Mouse (Mus musculus) spleen, postnatal 10 days (tissue): ENCODE results near the gene Btbd16.

Source experiments
- DNase-seq, 2 experiments: peaks; one replicate each; pipeline ENCODE4 v3.0.0; 2021 to 2022; ENCODE audit warnings: low spot score in 2 of 2

Btbd16 gene

GRCm38 (mm10) chr7:130773914-130774630, at the start of gene Btbd16:
Gene Btbd16, plus strand, starts transcription at chr7:130774069.
- no peak for DNase-seq

DNA sequence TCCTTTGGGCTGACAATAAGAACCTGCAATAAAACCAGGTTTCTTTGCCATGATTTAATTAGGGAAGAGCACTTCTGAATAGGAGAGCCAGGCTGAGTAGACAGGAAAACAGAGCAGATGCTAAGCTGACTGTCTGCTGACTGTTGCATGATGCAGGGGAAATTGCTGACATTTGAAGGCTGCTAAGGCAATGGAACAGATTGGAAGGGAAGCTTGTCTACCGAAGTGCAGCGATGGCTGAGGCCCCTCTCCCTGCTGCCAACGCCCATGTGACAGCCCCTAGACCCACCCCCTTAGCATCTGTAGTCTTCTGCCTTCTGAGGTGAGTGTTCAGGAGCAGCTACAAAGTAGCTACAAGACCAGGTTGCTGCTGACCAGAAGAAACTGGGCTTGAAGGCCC, 47.7 kb upstream of the Btbd16 start:
- no peak for DNase-seq

DNA sequence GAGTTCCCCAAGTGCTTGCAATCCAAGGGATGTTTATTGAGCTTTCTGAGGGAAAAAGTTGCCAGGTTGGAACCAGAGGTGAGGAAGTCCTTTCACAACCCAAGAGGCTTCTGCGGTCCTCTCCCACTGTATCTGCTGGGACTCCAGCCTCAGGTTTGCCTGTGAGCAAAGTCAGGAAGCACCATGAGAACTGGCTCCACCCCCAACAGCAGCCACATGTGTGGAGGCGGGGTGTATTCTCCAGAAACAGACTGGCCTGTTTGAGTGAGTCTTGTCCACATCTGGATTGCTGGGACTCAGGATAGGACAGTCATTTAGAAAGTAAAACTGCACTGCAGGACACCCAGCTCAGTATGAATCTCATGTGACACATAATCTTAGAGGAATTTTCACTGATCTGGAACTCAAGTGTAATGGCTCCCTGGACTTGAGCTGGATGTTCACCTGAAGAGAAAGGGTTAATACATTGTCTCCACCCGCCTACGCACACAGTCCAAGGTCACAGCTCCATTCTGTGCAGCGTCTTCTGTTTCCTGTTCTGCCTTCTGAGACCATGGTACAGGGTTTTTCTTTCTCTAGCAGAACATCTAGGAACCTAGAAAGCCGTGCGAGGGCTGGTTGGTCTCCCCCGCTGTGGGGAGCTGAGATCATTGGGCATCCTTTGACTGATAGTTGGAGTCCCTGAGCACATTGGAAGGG, 47.0 kb upstream of the Btbd16 start:
- DNase-seq = no peak

GRCm38 (mm10) chr7:130727560-130727959, 46.3 kb upstream of the Btbd16 start:
- DNase-seq = no peak

DNA sequence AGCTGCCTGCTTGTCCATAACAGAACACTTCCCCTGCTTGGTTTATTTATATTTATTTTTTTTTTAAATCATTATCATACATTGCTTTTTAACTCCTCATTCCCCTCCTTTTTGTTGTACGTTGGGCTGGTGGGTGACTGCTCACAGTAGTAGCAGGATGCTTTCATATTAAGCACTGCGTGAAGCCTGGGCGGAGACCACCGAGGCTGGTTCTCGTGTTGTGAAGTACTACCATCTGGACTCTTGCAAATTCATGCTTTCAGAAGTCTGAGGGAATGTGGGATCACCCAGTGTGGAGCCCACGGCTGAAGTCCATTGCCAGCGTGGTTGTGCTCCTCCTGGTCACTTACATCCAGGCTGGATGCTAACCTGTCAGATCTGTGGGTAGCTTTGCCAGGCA, 42.1 kb upstream of the Btbd16 start:
- no peak for DNase-seq

DNA sequence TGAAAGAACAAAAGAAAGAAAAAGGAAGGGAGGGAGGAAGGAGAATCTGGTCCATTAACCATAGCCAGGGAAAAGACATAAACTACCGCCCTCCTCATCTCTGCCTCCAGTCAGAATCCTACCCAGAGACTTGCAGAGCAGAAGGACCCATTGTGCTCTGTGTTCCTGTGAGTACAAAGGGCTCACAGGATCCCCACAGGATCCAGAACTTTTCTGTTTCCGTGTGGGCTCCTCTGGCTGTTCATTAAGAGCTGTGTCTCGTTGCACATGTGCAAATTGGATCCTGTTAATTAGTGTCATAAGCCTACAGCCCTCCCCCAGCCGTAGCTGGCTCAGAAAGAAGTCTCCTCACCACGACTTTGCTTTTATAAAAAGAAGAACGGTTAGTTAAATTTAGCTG, 41.0 kb upstream of the Btbd16 start:
- no peak for DNase-seq

GRCm38 (mm10) chr7:130733423-130733822, 40.4 kb upstream of the Btbd16 start:
- no peak for DNase-seq

DNA sequence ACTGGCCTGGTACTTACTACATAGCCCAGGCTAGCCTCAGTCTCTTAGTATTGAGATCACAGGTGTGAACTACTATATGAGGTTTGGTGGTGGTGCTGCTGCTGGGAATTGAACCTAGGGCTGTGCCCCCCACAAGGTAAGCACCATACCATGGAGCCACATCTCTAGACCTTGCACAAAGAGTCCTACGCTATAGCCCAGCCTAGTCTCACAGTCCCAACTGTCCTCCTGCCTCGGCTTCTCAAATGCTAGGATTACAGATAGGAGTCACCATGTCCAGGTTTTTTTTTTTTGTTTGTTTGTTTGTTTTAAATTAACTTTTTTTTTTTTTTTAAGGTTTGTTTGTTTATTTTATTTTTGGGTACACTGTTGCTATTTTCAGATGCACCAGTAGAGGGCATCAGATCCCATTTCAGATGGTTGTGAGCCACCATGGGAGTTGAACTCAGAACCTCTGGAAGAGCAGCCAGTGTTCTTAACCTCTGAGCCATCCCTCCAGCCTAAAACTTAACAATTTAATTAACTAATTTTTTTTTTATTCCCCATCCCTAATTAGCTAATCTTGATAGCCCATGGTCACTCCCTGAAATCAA, 39.6 kb upstream of the Btbd16 start:
- no peak for DNase-seq

DNA sequence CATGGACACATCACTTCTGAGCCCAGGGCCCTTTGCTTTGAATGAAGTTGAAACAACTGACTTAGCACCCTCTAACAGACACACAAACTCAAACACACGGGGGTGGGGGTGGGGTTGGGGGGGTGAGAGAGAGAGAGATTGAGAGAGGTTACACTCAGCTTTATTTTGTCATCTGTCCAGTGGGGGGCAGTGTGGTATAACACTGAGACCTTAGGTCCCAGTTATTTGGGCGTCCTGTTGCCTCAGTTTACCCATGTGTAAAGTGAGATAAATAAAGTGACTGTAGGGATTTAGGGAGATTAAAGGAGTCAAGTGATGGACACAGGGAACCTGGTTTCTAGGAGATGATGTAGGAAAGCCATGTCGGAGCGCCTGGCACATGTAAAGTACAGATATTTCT, 32.8 kb upstream of the Btbd16 start:
- no peak for DNase-seq

- no peak for DNase-seq
Measured at GRCm38 (mm10) chr7:130743239-130744025, 30.4 kb upstream of the Btbd16 start.

DNA sequence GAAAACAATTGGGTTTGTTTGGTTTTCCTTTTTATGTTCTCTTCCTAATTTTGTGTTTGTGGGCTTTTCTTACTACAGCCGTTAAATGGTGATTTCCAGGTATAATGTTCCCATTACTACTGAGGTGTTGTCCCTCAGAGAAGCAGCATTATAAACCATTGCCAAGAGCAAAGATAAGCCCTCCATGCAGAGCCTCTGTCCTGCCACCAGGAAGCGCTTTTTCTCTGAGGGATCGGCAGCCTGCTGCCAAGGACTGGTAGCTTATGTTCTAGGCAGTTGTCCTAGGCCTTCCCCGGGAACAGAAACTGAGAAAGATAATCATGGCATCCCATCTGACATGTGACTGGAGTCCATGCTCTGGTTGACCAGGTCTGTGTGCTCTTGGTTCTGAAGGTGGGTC, 24.7 kb upstream of the Btbd16 start:
- DNase-seq = no peak

DNA sequence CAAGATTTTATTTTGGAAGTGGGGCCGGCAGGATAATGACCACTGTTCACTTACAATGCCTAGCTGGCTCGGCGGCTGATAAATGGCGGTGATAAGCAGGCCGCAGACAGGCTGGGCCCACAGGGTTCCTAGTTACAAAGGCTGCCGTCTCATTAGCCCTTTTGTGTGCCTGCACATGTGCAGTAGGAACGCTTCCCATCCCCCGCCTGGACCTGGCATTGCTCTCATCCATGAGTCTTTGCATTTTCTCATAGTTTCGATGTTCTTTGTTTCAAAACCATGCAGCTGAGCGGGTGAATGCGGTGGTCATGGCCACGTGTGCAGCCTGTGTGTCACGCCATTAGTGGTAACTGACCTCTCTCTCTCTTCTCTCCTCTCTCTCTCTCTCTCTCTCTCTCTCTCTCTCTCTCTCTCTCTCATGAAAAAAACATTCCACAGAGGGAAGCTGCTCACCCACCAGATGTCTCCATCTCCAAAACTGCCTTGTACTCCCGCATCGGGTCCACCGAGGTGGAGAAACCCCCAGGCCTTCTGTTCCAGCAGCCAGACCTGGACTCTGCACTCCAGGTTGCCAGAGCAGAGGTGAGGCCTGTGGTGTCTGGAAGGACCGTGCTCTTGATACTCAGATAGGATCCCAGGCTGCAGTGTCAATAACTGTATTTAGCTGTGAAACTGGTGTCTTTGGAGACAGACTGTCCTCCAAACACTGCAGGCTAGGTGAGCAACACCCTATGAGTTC, 22.9 kb upstream of the Btbd16 start:
- DNase-seq = no peak

- DNase-seq = no peak
Measured at GRCm38 (mm10) chr7:130751678-130752077, 22.2 kb upstream of the Btbd16 start.

GRCm38 (mm10) chr7:130754790-130755189, 19.1 kb upstream of the Btbd16 start:
- DNase-seq = no peak

- no peak for DNase-seq
Measured at GRCm38 (mm10) chr7:130756343-130756835, 17.5 kb upstream of the Btbd16 start.

DNA sequence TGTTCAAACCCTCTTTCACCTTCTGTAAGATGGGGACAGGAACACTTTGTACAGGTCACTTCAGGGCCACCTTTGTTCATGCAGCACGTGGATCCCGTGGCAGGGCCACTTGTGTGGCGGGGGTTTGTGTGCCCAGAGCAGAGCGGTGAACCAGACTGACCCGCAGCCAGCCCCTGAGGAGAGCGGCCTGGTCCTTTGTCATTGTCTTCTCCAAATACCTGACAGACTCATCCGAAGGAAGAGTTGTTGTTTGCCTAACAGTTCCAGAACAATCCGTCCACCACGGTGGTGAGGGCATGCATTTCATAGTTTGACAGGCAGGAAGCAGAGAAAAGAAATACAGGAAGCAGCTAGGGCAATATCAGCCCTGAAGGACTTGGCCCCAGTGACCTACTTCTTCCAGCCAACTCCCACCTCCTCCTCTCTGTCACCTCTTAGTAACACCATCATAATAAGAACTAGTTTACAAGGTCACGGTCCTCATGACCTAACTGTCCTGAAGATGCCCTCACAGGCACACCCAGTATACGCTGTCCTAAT, 16.5 kb upstream of the Btbd16 start:
- no peak for DNase-seq

GRCm38 (mm10) chr7:130762071-130762897, 11.6 kb upstream of the Btbd16 start:
- peak; percentile 35 to 65 for DNase-seq

DNA sequence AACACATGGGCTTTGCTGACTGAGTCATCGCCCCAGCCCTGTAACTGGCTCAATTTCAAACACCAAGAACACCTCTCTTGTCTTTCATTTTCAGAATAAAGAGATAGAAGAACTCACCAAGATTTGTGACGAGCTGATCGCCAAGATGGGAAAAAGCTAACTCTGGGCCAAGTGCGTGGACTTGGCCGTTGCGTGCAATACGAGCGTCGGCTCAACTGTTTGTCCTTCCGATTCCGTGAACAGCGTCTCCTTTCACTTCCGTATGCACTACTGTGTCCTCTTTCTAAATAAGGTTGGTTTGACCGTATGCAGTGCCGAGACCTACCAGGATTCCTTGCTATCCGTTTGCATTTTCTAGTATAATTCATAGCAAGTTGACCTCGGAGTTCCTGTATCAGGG, 9.7 kb upstream of the Btbd16 start:
- no peak for DNase-seq

DNA sequence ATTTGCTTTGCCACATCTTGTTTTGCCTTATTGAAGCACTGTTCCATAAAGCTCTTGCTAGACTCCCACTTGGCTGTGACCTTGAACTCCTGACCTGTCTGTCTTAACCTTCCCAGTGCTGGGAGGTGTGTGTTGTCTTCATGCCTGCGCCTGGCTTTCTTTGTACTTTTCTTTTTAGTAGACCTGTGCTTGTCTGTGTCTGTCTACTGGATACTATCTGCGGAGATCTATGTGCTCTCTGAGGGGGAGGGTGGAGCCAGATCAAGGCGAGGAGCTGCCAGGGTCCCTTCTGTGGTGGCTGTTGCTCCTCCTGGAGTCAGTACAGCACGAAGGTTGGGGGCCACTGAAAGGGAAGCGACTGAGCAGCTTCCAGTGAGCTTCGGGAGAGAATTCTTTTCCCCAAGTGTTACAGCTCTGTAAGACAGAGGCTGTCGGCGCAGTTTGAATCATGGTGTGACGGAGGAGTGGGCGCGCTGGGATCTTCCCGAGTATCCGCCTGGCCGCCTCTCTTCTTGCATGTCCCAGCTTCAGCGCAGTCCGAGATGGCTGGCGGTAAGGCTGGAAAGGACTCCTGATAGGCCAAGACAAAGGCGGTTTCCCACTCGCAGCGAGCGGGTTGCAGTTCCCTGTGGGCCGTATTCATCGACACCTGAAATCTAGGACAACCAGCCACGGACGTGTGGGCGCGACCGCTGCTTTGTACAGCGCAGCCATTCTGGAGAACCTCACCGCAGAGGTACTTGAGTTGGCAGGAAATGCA, 7.3 kb upstream of the Btbd16 start:
- no peak for DNase-seq
